Mouse (Mus musculus) myocyte (in vitro differentiated cells): ENCODE measurements at regions not wholly inside any gene's neighbourhood (a gene's known extent, or its start where the extent isn't known, plus 50 kb on each side); places are given as distances from the start of the nearest gene placed in this dataset.

Experiments used
- H3K27me3 ChIP-seq: one replicate; pipeline ENCODE4 v1.6.1; 2011; ENCODE audit not compliant: control insufficient read depth, insufficient read depth, insufficient read length
- H3K36me3 ChIP-seq: one replicate; pipeline ENCODE4 v1.6.1; 2011; ENCODE audit not compliant: control insufficient read depth, insufficient read depth
- H3K4me2 ChIP-seq: one replicate; pipeline ENCODE4 v1.6.1; 2011; ENCODE audit warnings: low read depth, control low read depth
- H3K4me3 ChIP-seq: one replicate; pipeline ENCODE4 v1.5.1; 2011; ENCODE audit warnings: mild to moderate bottlenecking, control low read depth, moderate library complexity
- H3K79me2 ChIP-seq: one replicate; pipeline ENCODE4 v1.6.1; 2011; ENCODE audit not compliant: control insufficient read depth, insufficient read depth
- H3ac ChIP-seq: one replicate; pipeline ENCODE4 v1.6.1; 2011; ENCODE audit not compliant: control insufficient read depth, insufficient read length
- CEBPB ChIP-seq: IDR thresholded peaks from 2 replicates; pipeline ENCODE4 v1.6.1; 2011; ENCODE audit warnings: mild to moderate bottlenecking, moderate library complexity; ENCODE audit not compliant: poor library complexity, insufficient read depth, severe bottlenecking
- E2F4 ChIP-seq: IDR thresholded peaks from one replicate; pipeline ENCODE4 v1.6.1; 2011; ENCODE audit warnings: mild to moderate bottlenecking, control low read depth, moderate library complexity; ENCODE audit not compliant: insufficient read depth
- MAX ChIP-seq: IDR thresholded peaks from one replicate; pipeline ENCODE4 v1.6.1; 2011; ENCODE audit warnings: low read depth, mild to moderate bottlenecking, control low read depth
- MYOD1 ChIP-seq, 3 experiments: IDR thresholded peaks; one replicate each; pipeline ENCODE4 v1.6.1; 2011; ENCODE audit warnings: control low read depth in 2 of 3, low read depth in 2 of 3, mild to moderate bottlenecking in 2 of 3, moderate library complexity in 1 of 3; ENCODE audit not compliant: insufficient read length in 2 of 3, control insufficient read depth in 1 of 3
- MYOG ChIP-seq, 3 experiments: IDR thresholded peaks; one replicate each; pipeline ENCODE4 v1.6.1; 2011; ENCODE audit warnings: control low read depth in 2 of 3, low read depth in 2 of 3, mild to moderate bottlenecking in 2 of 3; ENCODE audit not compliant: insufficient read length in 2 of 3, control insufficient read depth in 1 of 3, insufficient read depth in 1 of 3
- POLR2A ChIP-seq: IDR thresholded peaks from one replicate; pipeline ENCODE4 v1.6.1; 2011; ENCODE audit warnings: low read depth, mild to moderate bottlenecking, control low read depth, moderate library complexity; ENCODE audit not compliant: insufficient read length
- POLR2AphosphoS2 ChIP-seq: IDR thresholded peaks from one replicate; pipeline ENCODE4 v1.6.1; 2011; ENCODE audit warnings: low read depth, control low read depth; ENCODE audit not compliant: insufficient read length
- REST ChIP-seq: IDR thresholded peaks from one replicate; pipeline ENCODE4 v1.6.1; 2011; ENCODE audit warnings: mild to moderate bottlenecking, control low read depth, moderate library complexity; ENCODE audit not compliant: insufficient read depth, insufficient read length
- SRF ChIP-seq: IDR thresholded peaks from one replicate; pipeline ENCODE4 v1.6.1; 2011; ENCODE audit warnings: low read depth; ENCODE audit not compliant: control insufficient read depth, insufficient read length
- TCF12 ChIP-seq: IDR thresholded peaks from one replicate; pipeline ENCODE4 v1.6.1; 2011; ENCODE audit warnings: mild to moderate bottlenecking, control low read depth; ENCODE audit not compliant: poor library complexity, insufficient read depth, severe bottlenecking
- TCF3 ChIP-seq: IDR thresholded peaks from one replicate; pipeline ENCODE4 v1.6.1; 2011; ENCODE audit warnings: low read depth, control low read depth; ENCODE audit not compliant: insufficient read length
- USF1 ChIP-seq: IDR thresholded peaks from one replicate; pipeline ENCODE4 v1.6.1; 2011; ENCODE audit warnings: low read depth, mild to moderate bottlenecking, control low read depth, moderate library complexity

GRCm38 (mm10) chr2:75062189-75062510 lies 236.5 kb downstream of the Mtx2 start:
- peaks cover 42% of the 10 kb centered on the region for H3K27me3 ChIP-seq
- H3K36me3 ChIP-seq, result no peaks in the 10 kb centered on the region

GRCm38 (mm10) chr2:75064406-75065115 lies 239.0 kb downstream of the Mtx2 start:
- no peaks in the 10 kb centered on the region for H3K79me2 ChIP-seq
- H3K36me3 ChIP-seq, result no peaks in the 10 kb centered on the region
- H3K27me3 ChIP-seq, result peaks cover 36% of the 10 kb centered on the region

More at GRCm38 (mm10) chr2:75062189-75062510, 236.5 kb downstream of the Mtx2 start:
- TF ChIP-seq SRF (no peak), TCF12 (no peak), REST (no peak), MYOD1 (IDR thresholded peaks at IDR 0.05; ENCODE audit: control insufficient read depth in 1 of 3, insufficient read length in 2 of 3, low read depth in 2 of 3) (no peak), POLR2A (no peak), E2F4 (no peak), MAX (no peak), TCF3 (no peak), USF1 (no peak), CEBPB (no peak), MYOG (IDR thresholded peaks at IDR 0.05; ENCODE audit: control insufficient read depth in 1 of 3, insufficient read depth in 1 of 3, insufficient read length in 2 of 3, low read depth in 2 of 3) (no peak)
- no peaks in the 10 kb centered on the region for H3K79me2 ChIP-seq
- no peak overlapping the region for H3ac ChIP-seq
- H3K4me3 ChIP-seq, result no peak overlapping the region
- no peak overlapping the region for H3K4me2 ChIP-seq

GRCm38 (mm10) chr2:75065304-75065703 lies 239.7 kb downstream of the Mtx2 start:
- Histone ChIP-seq H3K36me3 (no peaks in the 10 kb centered on the region), H3K79me2 (no peaks in the 10 kb centered on the region), H3K4me2 (no peak overlapping the region), H3ac (no peak overlapping the region), H3K4me3 (no peak overlapping the region), H3K27me3 (peaks cover 29% of the 10 kb centered on the region)
- no peak for TF ChIP-seq MAX
- TF ChIP-seq REST, result no peak
- TF ChIP-seq TCF3, result no peak
- TF ChIP-seq USF1, result no peak
- TF ChIP-seq POLR2A, result no peak
- TF ChIP-seq MYOG (IDR thresholded peaks at IDR 0.05; ENCODE audit: control insufficient read depth in 1 of 3, insufficient read depth in 1 of 3, insufficient read length in 2 of 3, low read depth in 2 of 3), result no peak
- TF ChIP-seq TCF12, result no peak
- TF ChIP-seq E2F4, result no peak
- no peak for TF ChIP-seq POLR2AphosphoS2
- TF ChIP-seq SRF, result no peak
- no peak for TF ChIP-seq CEBPB
- no peak for TF ChIP-seq MYOD1 (IDR thresholded peaks at IDR 0.05; ENCODE audit: control insufficient read depth in 1 of 3, insufficient read length in 2 of 3, low read depth in 2 of 3)

More at GRCm38 (mm10) chr2:75064406-75065115, 239.0 kb downstream of the Mtx2 start:
- H3K4me2 ChIP-seq, result no peak overlapping the region
- TF ChIP-seq USF1 (no peak), POLR2AphosphoS2 (no peak), POLR2A (no peak), TCF12 (no peak), SRF (no peak), CEBPB (no peak), REST (no peak), E2F4 (no peak)
- no peak overlapping the region for H3ac ChIP-seq
- no peak overlapping the region for H3K4me3 ChIP-seq

- Histone ChIP-seq H3K36me3 (no peaks in the 10 kb centered on the region), H3K27me3 (peaks cover 10% of the 10 kb centered on the region), H3K79me2 (no peaks in the 10 kb centered on the region), H3K4me2 (no peak overlapping the region), H3K4me3 (no peak overlapping the region), H3ac (no peak overlapping the region)
- TF ChIP-seq TCF3 (no peak), MYOG (IDR thresholded peaks at IDR 0.05; ENCODE audit: control insufficient read depth in 1 of 3, insufficient read depth in 1 of 3, insufficient read length in 2 of 3, low read depth in 2 of 3) (no peak), E2F4 (no peak), REST (no peak), CEBPB (no peak), POLR2AphosphoS2 (no peak), TCF12 (no peak)
Measured at GRCm38 (mm10) chr2:75069321-75069720, 243.7 kb downstream of the Mtx2 start.

DNA sequence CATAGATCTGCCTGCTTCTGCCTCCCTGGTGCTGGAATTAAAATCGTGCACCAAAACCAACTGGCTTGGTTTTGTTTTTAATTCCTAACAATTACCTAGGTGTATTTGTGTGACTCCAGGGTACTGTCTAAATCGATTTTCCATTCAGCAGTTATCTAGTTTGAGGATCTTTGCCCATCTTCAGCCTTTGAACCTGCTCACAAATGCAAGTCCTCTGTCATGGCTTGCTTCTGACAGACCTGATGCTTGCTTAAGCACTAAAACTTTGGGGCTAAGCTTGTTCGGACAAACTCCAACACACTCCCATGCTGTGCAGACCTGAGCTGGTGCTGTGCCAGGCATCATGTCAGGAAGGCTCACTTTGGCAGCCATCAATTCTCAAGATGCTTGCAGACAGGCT lies 246.4 kb downstream of the Mtx2 start:
- Histone ChIP-seq H3K27me3 (peaks cover 10% of the 10 kb centered on the region), H3K79me2 (no peaks in the 10 kb centered on the region), H3K4me3 (no peak overlapping the region), H3K4me2 (no peak overlapping the region), H3ac (no peak overlapping the region), H3K36me3 (no peaks in the 10 kb centered on the region)
- TF ChIP-seq REST (no peak), CEBPB (no peak), TCF12 (no peak), USF1 (no peak), POLR2A (no peak), MYOD1 (IDR thresholded peaks at IDR 0.05; ENCODE audit: control insufficient read depth in 1 of 3, insufficient read length in 2 of 3, low read depth in 2 of 3) (no peak)
